Mouse (Mus musculus): Measurements from ENCODE around the gene Fgf6. TPM values are rescaled to one million over a fixed set of nuclear protein-coding genes. Genes with fewer than 3 reads are reported as not detected.

Fgf6 gene
- polyA plus RNA-seq, 1 experiment, result not detected

DNA sequence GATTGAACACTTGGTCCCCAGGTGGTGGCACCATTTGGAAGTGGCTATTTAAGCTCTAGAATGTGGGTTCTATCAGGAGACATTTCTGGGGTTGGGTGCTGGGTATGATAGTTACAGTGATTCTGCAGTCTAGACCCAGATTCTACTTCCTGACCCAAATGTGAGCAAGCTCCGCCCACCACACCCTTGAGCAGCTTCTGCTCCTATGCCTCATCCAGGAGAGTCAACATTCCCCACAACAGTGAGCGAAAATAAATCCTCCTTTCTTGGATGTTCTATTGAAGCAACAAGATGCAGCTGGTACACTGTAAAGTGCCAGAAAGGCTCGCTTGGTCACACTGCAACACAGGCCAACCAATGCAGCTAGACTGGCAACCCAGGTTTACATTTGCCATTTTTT lies 48.5 kb downstream of the Fgf6 start:
- no peaks in the 10 kb centered on the region for H3K9me3 ChIP-seq (ENCODE audit: control insufficient read depth, low read length)
- no peaks in the 10 kb centered on the region for H3K36me3 ChIP-seq (ENCODE audit: control insufficient read depth)
- TF ChIP-seq GATA1 (IDR thresholded peaks at IDR 0.05; ENCODE audit: low read length), result no peak
- no peak for TF ChIP-seq TAL1 (IDR thresholded peaks at IDR 0.05; ENCODE audit: low read length)

DNA sequence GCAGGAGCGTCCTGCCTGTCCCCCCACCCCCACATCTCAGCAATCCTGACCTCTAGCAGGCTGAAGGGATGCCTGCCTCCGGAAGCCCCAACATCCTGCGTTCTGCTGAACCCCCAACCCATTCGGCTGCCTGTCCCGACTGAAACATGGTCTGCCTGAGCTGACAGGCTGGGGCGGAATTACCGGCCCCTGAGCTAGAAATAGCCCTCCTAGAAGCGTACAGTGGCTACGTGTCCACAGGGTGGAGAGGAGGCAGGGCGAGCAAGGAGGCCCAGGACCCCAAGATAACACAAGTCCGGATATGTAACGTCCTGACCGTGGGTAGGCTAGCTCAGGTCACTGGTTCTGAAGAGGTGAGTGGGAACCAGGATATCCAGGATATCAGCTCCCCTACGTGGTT lies 49.4 kb downstream of the Fgf6 start:
- no peaks in the 10 kb centered on the region for H3K9me3 ChIP-seq (ENCODE audit: control insufficient read depth, low read length)
- H3K4me3 ChIP-seq (replicated peaks), result no peak overlapping the region
- H3K27me3 ChIP-seq (ENCODE audit: control insufficient read depth), result peaks cover 5% of the 10 kb centered on the region
- no peaks in the 10 kb centered on the region for H3K4me1 ChIP-seq (ENCODE audit: control insufficient read depth)
- no peak for TF ChIP-seq TAL1 (IDR thresholded peaks at IDR 0.05; ENCODE audit: low read length)
- no peak for TF ChIP-seq GATA1 (IDR thresholded peaks at IDR 0.05; ENCODE audit: low read length)
- no peaks in the 10 kb centered on the region for H3K36me3 ChIP-seq (ENCODE audit: control insufficient read depth)

More for the DNA sequence above, 48.5 kb downstream of the Fgf6 start:
- Histone ChIP-seq H3K4me3 (replicated peaks) (no peak overlapping the region), H3K4me1 (ENCODE audit: control insufficient read depth) (no peaks in the 10 kb centered on the region), H3K27me3 (ENCODE audit: control insufficient read depth) (peaks cover 5% of the 10 kb centered on the region)

DNA sequence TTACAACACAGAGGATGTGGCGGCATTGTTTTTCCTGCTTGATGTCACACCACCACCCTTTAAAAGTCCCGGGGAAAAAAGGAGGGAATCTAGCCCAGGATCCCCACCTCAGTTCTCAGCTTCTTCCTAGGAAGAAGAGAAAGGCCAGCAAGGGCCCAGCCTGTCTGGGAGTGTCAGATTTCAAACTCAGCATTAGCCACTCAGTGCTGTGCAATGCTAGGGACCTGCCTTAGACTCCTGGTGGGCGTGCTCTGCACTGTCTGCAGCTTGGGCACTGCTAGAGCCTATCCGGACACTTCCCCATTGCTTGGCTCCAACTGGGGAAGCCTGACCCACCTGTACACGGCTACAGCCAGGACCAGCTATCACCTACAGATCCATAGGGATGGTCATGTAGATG lies 57.4 kb downstream of the Fgf6 start, which contains the start of gene Fgf23:
Gene Fgf23 (plus strand): TSS at position 86 of the 400 bp plus-strand sequence.
- no peaks in the 10 kb centered on the region for H3K27me3 ChIP-seq (ENCODE audit: control insufficient read depth)
- H3K9me3 ChIP-seq (ENCODE audit: control insufficient read depth, low read length), result no peaks in the 10 kb centered on the region
- no peaks in the 10 kb centered on the region for H3K36me3 ChIP-seq (ENCODE audit: control insufficient read depth)
- no peak for TF ChIP-seq TAL1 (IDR thresholded peaks at IDR 0.05; ENCODE audit: low read length)
- TF ChIP-seq GATA1 (IDR thresholded peaks at IDR 0.05; ENCODE audit: low read length), result no peak
- H3K4me1 ChIP-seq (ENCODE audit: control insufficient read depth), result no peaks in the 10 kb centered on the region
- no peak within 1 kb of the TSS for H3K4me3 ChIP-seq (replicated peaks)

Other genes starting within 250 kb of the Fgf6 start
- gene Ndufa9, start 166.4 kb upstream of the Fgf6 start, polyA plus RNA-seq (2012), result 1.0 and 1.1 TPM in 2 replicates
- not detected in 2 replicates for gene Akap3, start 162.5 kb upstream of the Fgf6 start, polyA plus RNA-seq (2012)
- gene Dyrk4, start 93.7 kb upstream of the Fgf6 start, polyA plus RNA-seq (2012), result not detected in 2 replicates
- gene Rad51ap1, start 76.0 kb upstream of the Fgf6 start, polyA plus RNA-seq (2012), result 5.5 and 6.1 TPM in 2 replicates
- 0.33 and 0.91 TPM in 2 replicates for gene D6Wsu163e, start 75.6 kb upstream of the Fgf6 start, polyA plus RNA-seq (2012)
- gene Fgf23, start 57.3 kb downstream of the Fgf6 start, polyA plus RNA-seq (2012), result not detected in 2 replicates
- not detected in 2 replicates for gene Tigar, start 94.0 kb downstream of the Fgf6 start, polyA plus RNA-seq (2012)
- 0.64 and 0.74 TPM in 2 replicates for gene Ccnd2, start 136.6 kb downstream of the Fgf6 start, polyA plus RNA-seq (2012)